Mouse (Mus musculus) inflammation-experienced regulatory T-cells, adult 6 months (primary cell): ENCODE measurements around the gene Gas7. TPM values are rescaled to one million over a fixed set of nuclear protein-coding genes. Genes with fewer than 3 reads are reported as not detected.

ENCODE experiments used
- ATAC-seq: one replicate; pipeline ENCODE4 v1.8.0; 2017
- polyA plus RNA-seq, 3 experiments: library from polyadenylated mRNA; unstranded; fragments of 100-300 nt; shearing (Covaris generic); gene quantifications; one replicate each; pipeline ENCODE4 v1.2.1; 2017

Gene Gas7
- polyA plus RNA-seq, 3 experiments from 2014 or later: 0.09 to 12.6 TPM; not detected in 1

GRCm38 (mm10) chr11:67656811-67657210, 201.6 kb downstream of the Gas7 start:
- ATAC-seq: no peak

GRCm38 (mm10) chr11:67657685-67658382, 202.6 kb downstream of the Gas7 start:
- ATAC-seq: no peak

- no peak for ATAC-seq
Observed at GRCm38 (mm10) chr11:67661465-67661864, 206.2 kb downstream of the Gas7 start.

GRCm38 (mm10) chr11:67663437-67663836, 208.2 kb downstream of the Gas7 start:
- no peak for ATAC-seq

GRCm38 (mm10) chr11:67664261-67664660, 209.0 kb downstream of the Gas7 start:
- no peak for ATAC-seq

- no peak for ATAC-seq
Observed at GRCm38 (mm10) chr11:67664918-67665317, 209.7 kb downstream of the Gas7 start.

GRCm38 (mm10) chr11:67666129-67666528, 210.9 kb downstream of the Gas7 start:
- ATAC-seq: no peak

GRCm38 (mm10) chr11:67667531-67668332, 212.5 kb downstream of the Gas7 start:
- ATAC-seq: no peak

GRCm38 (mm10) chr11:67668460-67669007, 213.3 kb downstream of the Gas7 start:
- no peak for ATAC-seq

GRCm38 (mm10) chr11:67670031-67670430, 214.8 kb downstream of the Gas7 start:
- no peak for ATAC-seq

- no peak for ATAC-seq
Observed at GRCm38 (mm10) chr11:67672140-67672539, 216.9 kb downstream of the Gas7 start.

GRCm38 (mm10) chr11:67675562-67676540, 220.6 kb downstream of the Gas7 start:
- no peak for ATAC-seq

GRCm38 (mm10) chr11:67679300-67679699, 224.1 kb downstream of the Gas7 start:
- ATAC-seq: no peak

GRCm38 (mm10) chr11:67679930-67680329, 224.7 kb downstream of the Gas7 start:
- ATAC-seq: no peak

GRCm38 (mm10) chr11:67681871-67682270, 226.6 kb downstream of the Gas7 start:
- no peak for ATAC-seq

GRCm38 (mm10) chr11:67686109-67686508, 230.9 kb downstream of the Gas7 start:
- ATAC-seq: no peak

GRCm38 (mm10) chr11:67694703-67695376, 239.6 kb downstream of the Gas7 start, which contains the start of gene Rcvrn:
Rcvrn (plus strand) TSS chr11:67695326.
- no peak for ATAC-seq

GRCm38 (mm10) chr11:67712976-67713375, 257.7 kb downstream of the Gas7 start:
- ATAC-seq: no peak

- ATAC-seq: no peak
Observed at GRCm38 (mm10) chr11:67715382-67715781, 260.1 kb downstream of the Gas7 start.

- ATAC-seq: no peak
Observed at GRCm38 (mm10) chr11:67721485-67721884, 266.2 kb downstream of the Gas7 start.

- no peak for ATAC-seq
Observed at GRCm38 (mm10) chr11:67722399-67723156, 267.3 kb downstream of the Gas7 start.
